Mouse (Mus musculus) liver, adult 2 months (tissue): Measurements from ENCODE around the gene Zfp958. TPM values are rescaled to one million over a fixed set of nuclear protein-coding genes. Genes with fewer than 3 reads are reported as not detected.
A peak's percentile ranks its signal among the peaks of the same experiment; 100 is the strongest.

Experiments used
- DNase-seq: peaks from one replicate; pipeline ENCODE4 v3.0.0-alpha.2; 2011; ENCODE audit warnings: low read depth, low spot score; ENCODE audit errors: extremely low read depth
- H3K27ac ChIP-seq: fragments of 200-500 bp; replicated peaks from 2 replicates; pipeline ENCODE4 v1.5.1; 2012; ENCODE audit warnings: low read depth, mild to moderate bottlenecking, control low read depth, inconsistent platforms, low read length; ENCODE audit not compliant: insufficient read depth
- H3K27me3 ChIP-seq: fragments of 200-500 bp; 2 replicates; pipeline ENCODE4 v1.6.1; 2012; ENCODE audit warnings: mild to moderate bottlenecking, moderate library complexity, low read length, inconsistent platforms; ENCODE audit not compliant: control insufficient read depth, insufficient read depth
- H3K36me3 ChIP-seq: fragments of 200-500 bp; 2 replicates; pipeline ENCODE4 v1.6.1; 2012; ENCODE audit warnings: low read length, inconsistent platforms; ENCODE audit not compliant: control insufficient read depth, insufficient read depth
- H3K4me1 ChIP-seq: fragments of 200-500 bp; 2 replicates; pipeline ENCODE4 v1.6.1; 2011; ENCODE audit warnings: low read length; ENCODE audit not compliant: control insufficient read depth, insufficient read depth
- H3K4me3 ChIP-seq: fragments of 200-500 bp; 2 replicates; pipeline ENCODE4 v1.5.1; 2011; ENCODE audit warnings: low read depth, mild to moderate bottlenecking, control low read depth, low read length, moderate library complexity; ENCODE audit not compliant: insufficient read depth
- H3K79me2 ChIP-seq: fragments of 200-500 bp; 2 replicates; pipeline ENCODE4 v1.6.1; 2012; ENCODE audit warnings: inconsistent platforms, mild to moderate bottlenecking, low read length, moderate library complexity; ENCODE audit not compliant: control insufficient read depth, insufficient read depth
- H3K9ac ChIP-seq: fragments of 200-500 bp; 2 replicates; pipeline ENCODE4 v1.6.1; 2012; ENCODE audit warnings: low read depth, mild to moderate bottlenecking, control low read depth, inconsistent platforms, low read length
- CTCF ChIP-seq: fragments of 200-500 bp; IDR thresholded peaks from 2 replicates; pipeline ENCODE4 v1.5.1; 2011; ENCODE audit warnings: low read depth, low read length, control low read depth
- POLR2A ChIP-seq: fragments of 200-500 bp; IDR thresholded peaks from 2 replicates; pipeline ENCODE4 v1.6.1; 2011; ENCODE audit warnings: low read length, control low read depth; ENCODE audit not compliant: insufficient read depth; ENCODE audit errors: extremely low read depth
- WGBS: fragments of 180-500 bp; shearing (Covaris S2); methylation state at CpG from one replicate; pipeline ENCODE4 v1.1.7; 2018; 5-methylcytosine and 5-hydroxymethylcytosine counted together
- polyA plus RNA-seq: library from polyadenylated mRNA; depleted of rRNA; stranded (reverse); fragments of >200 nt; gene quantifications from 2 replicates; pipeline ENCODE4 v1.2.3, GENCODE M21; 2012; rRNA removed
- total RNA-seq: library from RNA; depleted of rRNA; stranded (reverse); fragments of >200 nt; gene quantifications from 2 replicates; pipeline ENCODE4 v1.2.3, GENCODE M21; 2014; rRNA removed

Gene Zfp958
- total RNA-seq (5.4 and 7.7 TPM in 2 replicates), polyA plus RNA-seq (0.61 and 0.69 TPM in 2 replicates)

- peak within 1 kb of the TSS; percentile 83 for H3K27ac ChIP-seq
- H3K79me2 ChIP-seq = peaks cover 22% of the 10 kb centered on the region; the same call in 1 of the 2 replicates
- under 1% methylated on average over 25 of the region's 25 CpGs for WGBS
- TF ChIP-seq CTCF (no peak), POLR2A (peak; percentile 71)
- H3K27me3 ChIP-seq = no peaks in the 10 kb centered on the region
- H3K4me1 ChIP-seq = peaks cover 15% of the 10 kb centered on the region
- H3K4me3 ChIP-seq = peak within 1 kb of the TSS; percentile 94
- DNase-seq = peak; percentile 97
- no peaks in the 10 kb centered on the region for H3K36me3 ChIP-seq
- H3K9ac ChIP-seq = peak within 1 kb of the TSS; percentile 95
These were observed at the start of gene Zfp958 for GRCm38 (mm10) chr8:4612932-4613853. TSS of gene Zfp958 (plus strand) at chr8:4613167.

DNA sequence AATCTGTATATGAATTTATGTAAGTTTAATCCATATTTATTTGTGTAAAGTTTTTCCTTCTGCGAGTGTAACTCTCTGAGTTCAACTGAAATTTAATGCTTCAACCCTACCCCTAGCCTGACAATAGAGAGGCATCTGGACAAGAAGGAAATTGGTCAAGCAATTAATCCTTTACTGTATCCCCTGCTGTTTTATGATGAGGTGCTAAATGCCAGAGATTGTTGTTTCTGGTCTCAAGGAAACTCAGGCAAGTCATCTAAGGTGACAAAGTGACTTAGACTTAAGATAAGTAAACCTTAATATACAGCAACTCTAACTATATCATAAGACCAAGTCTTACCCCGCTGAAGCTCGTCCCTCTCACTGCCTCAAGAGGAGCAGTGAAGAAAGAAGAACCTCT lies 31.0 kb upstream of the Zfp958 start:
- H3K27me3 ChIP-seq = no peaks in the 10 kb centered on the region
- no peak for TF ChIP-seq POLR2A
- TF ChIP-seq CTCF = no peak
- H3K4me1 ChIP-seq = no peaks in the 10 kb centered on the region
- H3K36me3 ChIP-seq = no peaks in the 10 kb centered on the region
- no peak overlapping the region for H3K9ac ChIP-seq
- no peaks in the 10 kb centered on the region for H3K79me2 ChIP-seq
- H3K4me3 ChIP-seq = no peak overlapping the region
- WGBS = 75% methylated on average over 3 of the region's 3 CpGs
- no peak for DNase-seq
- H3K27ac ChIP-seq = no peak overlapping the region

DNA sequence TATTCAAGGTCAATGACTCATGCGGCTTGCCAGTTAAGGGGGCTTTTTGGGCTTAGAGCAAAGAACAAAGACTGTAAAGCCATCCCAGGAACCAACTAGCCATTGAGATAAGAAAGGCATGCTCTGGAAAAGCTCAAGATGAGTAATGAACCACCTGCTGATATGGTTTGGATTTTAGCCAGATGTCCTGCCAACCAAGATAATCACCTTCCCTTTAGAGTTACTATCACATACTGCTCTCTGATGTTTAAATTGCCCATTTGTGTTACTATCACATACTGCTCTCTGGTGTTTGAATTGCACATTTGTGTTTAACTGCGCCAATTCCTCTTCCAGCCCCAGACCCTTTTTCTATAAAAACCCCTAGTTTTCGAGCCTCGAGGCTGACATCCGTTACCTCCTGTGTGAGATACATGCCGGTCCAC lies 30.2 kb upstream of the Zfp958 start:
- no peak for DNase-seq
- Histone ChIP-seq H3K79me2 (no peaks in the 10 kb centered on the region), H3K36me3 (no peaks in the 10 kb centered on the region), H3K4me3 (no peak overlapping the region), H3K4me1 (no peaks in the 10 kb centered on the region), H3K27ac (no peak overlapping the region), H3K9ac (no peak overlapping the region), H3K27me3 (no peaks in the 10 kb centered on the region)
- WGBS = 78% methylated on average over 6 of the region's 6 CpGs
- no peak for TF ChIP-seq POLR2A

GRCm38 (mm10) chr8:4584660-4585059 lies 28.3 kb upstream of the Zfp958 start:
- WGBS = 97% methylated on average over 1 of the region's 1 CpGs
- no peaks in the 10 kb centered on the region for H3K36me3 ChIP-seq
- no peaks in the 10 kb centered on the region for H3K79me2 ChIP-seq
- H3K9ac ChIP-seq = no peak overlapping the region
- H3K4me3 ChIP-seq = no peak overlapping the region
- no peak for DNase-seq
- no peak for TF ChIP-seq CTCF
- TF ChIP-seq POLR2A = no peak
- H3K27me3 ChIP-seq = no peaks in the 10 kb centered on the region
- no peak overlapping the region for H3K27ac ChIP-seq
- no peaks in the 10 kb centered on the region for H3K4me1 ChIP-seq

- Histone ChIP-seq H3K27me3 (no peaks in the 10 kb centered on the region), H3K27ac (no peak overlapping the region), H3K4me1 (no peaks in the 10 kb centered on the region), H3K79me2 (no peaks in the 10 kb centered on the region), H3K36me3 (no peaks in the 10 kb centered on the region), H3K4me3 (no peak overlapping the region), H3K9ac (no peak overlapping the region)
- TF ChIP-seq POLR2A (no peak), CTCF (no peak)
- DNase-seq = no peak
- WGBS = 52% methylated on average over 4 of the region's 4 CpGs
These were observed 26.6 kb upstream of the Zfp958 start for GRCm38 (mm10) chr8:4586356-4586755.
